Mouse (Mus musculus) T-helper 17 cell (primary cell): Measurements from ENCODE around the gene Tmem88.

Experiments used
- in situ Hi-C, 2 experiments: fragments of 300-600 bp; cut with MboI, MseI; formaldehyde crosslinking; loops; 1 replicate in 1 of 2; 2 replicates in 1 of 2; pipeline ENCODE4 v1.15.1; 2025; ENCODE audit warnings: high pct_unique_total_duplicates in 2 of 2

Tmem88 gene

DNA sequence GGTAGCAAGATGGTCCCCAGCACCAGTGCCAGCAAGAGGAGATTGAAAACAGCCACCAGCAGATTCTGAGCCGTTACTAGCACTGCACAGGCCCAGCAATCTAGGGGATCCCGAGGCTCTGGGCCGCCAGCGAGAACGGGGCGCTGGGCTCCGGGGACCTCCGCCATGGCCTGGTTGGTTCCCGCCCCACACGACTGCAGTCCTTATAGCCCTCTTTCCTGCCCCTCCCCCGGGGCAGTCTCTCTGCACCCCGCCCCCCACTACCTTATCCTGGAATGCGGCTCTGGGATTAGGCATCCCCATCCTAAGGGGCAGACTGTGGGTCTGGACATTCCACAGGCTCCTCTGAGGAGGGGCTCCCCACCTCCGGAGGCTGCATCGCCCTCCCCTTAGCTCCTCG lies at the start of gene Tmem88:
Gene Tmem88 (minus strand): TSS at position 176 of the 400 bp plus-strand sequence.
- in situ Hi-C loops: loop anchor here in 1 of 2 experiments (5.0 kb wide), 1 partner anchor 34 kb away; no protein-coding TSS in a partner anchor

DNA sequence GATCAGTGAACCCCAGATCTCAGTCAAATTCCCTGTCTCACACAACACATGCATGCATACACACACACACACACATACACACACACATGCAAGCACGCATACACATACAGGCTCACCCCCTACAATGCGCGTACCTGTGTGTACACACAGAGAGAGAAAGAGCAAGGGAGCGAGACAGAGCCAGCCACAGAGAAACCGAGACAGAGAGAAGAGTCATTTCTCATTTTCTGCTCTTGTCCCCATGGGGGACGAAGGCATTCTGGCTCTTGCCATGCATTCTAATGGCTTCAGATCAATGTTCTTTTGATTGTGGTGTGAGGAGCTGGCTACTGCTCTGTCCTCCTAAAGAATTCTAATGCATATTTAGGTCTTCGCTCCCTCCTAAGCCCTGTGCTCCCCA lies 49.3 kb upstream of the Tmem88 start:
- in situ Hi-C loops: loop anchor here (5.0 to 10.0 kb wide), 2 partner anchors 50 to 738 kb away; no protein-coding TSS in a partner anchor

DNA sequence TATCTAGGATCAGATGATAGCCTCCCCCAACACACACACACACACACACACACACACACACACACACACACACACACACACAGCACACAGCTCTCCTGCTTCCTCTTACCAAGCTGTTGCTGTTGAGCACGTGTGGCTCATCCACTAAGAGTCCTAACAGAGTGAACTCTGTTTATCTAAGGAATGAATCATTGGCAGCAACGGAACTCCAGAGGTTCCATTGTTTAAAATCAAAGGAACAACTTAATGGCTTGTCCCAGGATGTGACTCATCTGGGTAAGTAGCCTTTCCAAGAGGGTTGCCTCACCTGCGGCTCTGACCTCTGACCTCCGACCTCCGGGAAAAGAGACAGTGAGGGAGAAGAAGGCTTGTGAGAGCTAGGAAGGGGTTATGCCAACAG lies 45.3 kb upstream of the Tmem88 start:
- in situ Hi-C loops: loop anchor here in 1 of 2 experiments (10.0 kb wide), 1 partner anchor 741 kb away; no protein-coding TSS in a partner anchor

DNA sequence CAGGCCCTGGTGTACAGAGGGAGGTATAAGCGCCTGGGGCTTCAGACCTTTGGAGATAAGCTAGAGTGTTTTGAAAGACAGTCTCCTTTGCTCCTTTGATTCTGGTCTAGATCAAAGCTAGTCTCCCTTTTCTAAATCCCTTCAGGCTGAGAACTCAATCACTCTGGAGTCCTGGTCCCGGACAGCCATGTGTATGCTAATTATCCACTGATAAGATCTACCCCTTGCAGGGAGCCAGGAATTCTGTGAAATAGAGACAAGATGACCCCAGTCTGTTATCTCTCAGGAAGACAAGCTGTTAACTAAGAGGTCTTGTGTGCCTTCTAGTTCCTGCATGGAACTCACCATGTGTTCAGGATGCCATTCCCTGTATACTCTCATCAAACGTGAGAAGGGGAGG lies 39.3 kb upstream of the Tmem88 start:
- in situ Hi-C loops: loop anchor here (5.0 to 10.0 kb wide), 3 partner anchors 35 to 85 kb away; no protein-coding TSS in a partner anchor

DNA sequence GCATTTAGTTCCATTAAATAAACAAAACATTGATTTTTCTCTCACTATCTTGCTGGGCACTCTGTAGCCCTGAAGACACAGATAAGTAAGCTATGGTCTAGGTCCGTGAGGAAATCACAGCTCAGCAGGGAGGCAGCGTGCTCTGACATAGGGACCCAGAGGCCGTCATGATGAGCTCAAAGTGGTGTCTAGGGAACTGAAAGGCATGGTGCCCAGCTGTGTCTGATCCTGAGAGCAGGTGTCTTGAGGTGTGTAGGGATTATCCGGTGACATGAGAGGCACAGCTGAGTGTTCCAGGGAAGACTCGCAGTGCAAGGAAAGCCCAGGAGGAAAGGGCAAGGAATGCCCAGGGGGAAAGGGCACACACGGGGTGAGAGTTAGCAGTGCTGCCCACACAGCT lies 35.2 kb upstream of the Tmem88 start:
- in situ Hi-C loops: loop anchor here (5.0 to 10.0 kb wide), 3 partner anchors 36 to 176 kb away; partner anchors contain the start of genes Cyb5d1 (in 1 of the 2), Naa38 (in 1 of the 2) and Tmem88 (in 1 of the 2)

DNA sequence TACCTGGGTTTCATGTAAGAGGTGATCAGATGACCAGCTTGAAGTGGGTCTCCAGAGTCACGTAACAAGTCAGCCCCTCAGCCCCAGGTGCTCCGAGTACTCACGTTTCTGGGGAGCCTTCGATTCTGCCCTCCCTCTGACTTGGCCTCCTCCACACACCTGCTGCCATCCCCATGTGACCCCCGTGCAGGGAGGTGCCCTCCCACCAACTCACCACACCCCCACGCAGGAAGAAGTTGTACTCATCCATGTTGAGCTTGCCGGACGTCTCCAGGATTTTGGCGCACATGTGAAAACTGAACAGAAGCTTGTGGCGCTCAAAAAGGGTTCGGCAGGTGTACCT lies 34.6 kb upstream of the Tmem88 start:
- in situ Hi-C loops: loop anchor here (5.0 to 10.0 kb wide), 3 partner anchors 35 to 175 kb away; partner anchors contain the start of genes Cyb5d1 (in 1 of the 2), Naa38 (in 1 of the 2) and Tmem88 (in 1 of the 2)

DNA sequence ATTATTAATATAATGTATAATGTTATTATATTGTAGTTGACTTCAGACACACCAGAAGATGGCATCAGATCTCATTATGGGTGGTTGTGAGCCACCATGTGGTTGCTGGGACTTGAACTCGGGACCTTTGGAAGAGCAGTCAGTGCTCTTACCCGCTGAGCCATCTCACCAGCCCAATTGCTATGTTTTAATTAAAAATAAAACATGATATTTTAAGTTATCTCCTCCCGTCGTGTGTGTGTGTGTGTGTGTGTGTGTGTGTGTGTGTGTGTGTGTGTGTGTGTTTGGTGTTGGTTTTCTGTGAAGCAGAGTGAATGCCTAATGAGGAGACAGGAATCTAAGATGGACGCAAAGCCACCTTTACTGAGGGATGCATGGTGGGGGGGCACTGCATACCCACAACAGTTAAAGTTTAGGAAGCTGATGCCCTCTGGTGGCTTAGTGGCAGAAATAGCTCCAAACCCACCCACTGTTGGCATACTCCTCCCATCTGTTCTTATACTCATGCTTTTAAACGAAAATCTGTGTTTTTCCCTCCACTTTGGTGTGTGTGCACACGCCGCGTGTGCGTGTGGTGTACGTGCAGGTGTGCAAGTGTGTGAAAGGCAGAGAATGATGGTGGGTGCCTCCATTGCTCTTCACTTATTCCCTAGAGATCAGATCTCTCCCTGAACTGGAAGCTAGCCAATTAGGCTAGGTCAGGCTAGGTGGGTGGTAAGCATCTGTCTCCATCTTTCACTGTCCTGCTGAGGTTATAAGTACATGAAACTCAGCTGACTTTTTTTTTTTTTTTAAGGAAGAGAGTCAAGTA lies 34.0 kb upstream of the Tmem88 start:
- in situ Hi-C loops: loop anchor here (5.0 to 10.0 kb wide), 3 partner anchors 35 to 175 kb away; partner anchors contain the start of genes Cyb5d1 (in 1 of the 2), Naa38 (in 1 of the 2) and Tmem88 (in 1 of the 2)

DNA sequence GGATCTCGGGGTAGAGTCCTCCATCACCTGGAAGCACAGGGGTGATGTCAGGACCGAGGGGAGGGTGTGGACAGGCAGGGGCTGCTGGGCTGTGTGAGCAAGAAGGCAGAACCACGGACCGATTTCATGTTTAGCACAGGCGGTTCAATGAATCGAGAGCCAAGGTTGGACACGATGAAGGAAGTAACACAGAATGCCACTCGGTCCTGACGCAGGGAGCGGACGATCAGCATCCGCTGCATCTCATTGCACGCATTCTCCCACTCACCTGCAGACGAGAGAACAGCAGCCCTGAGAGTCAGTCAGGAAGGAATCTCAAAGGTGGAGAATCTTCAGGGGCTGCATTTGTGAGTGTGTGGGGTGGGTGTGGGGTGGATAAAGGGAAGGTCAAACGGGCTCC lies 32.6 kb upstream of the Tmem88 start:
- in situ Hi-C loops: loop anchor here (5.0 to 10.0 kb wide), 3 partner anchors 33 to 173 kb away; partner anchors contain the start of genes Cyb5d1 (in 1 of the 2), Naa38 (in 1 of the 2) and Tmem88 (in 1 of the 2)

DNA sequence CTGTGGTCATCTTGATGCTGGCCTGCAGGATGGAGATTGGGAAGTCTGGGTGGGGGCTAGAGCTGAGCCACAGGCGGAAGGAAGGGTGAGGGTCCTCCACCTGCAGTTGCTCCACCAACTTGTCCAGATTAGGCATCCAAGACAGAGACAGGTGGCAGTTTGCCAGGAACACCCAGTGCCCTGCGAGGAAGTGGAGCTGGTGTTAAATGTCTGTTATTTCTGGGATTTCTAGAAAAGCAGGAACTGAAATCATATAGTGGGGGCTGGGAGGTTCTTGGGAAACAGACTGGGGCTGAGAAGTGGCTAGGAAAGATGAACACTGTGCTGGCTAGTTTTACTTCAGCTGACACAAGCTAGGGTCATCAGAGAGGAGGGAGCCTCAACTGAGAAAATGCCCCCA lies 31.3 kb upstream of the Tmem88 start:
- in situ Hi-C loops: no loop called here

DNA sequence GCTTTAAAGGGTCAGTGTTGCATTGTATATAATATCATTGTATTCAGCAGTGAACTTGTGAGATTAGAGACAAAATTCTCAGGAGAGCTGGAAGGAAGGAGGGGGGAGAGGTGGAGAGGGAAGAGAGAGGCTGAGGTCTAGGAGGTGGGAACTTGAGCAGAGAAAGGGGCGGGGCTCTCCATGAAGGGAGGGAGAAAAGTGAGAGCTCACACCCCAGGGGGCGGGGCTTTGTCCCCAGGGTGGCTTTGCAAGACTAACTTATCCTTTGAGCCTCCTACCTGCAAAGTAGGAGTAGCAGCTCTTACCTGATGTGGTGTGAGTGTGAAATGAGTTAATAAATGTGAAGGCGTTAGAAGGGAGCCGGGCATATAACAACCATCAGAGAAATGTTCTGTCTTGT lies 30.7 kb upstream of the Tmem88 start:
- in situ Hi-C loops: no loop called here

DNA sequence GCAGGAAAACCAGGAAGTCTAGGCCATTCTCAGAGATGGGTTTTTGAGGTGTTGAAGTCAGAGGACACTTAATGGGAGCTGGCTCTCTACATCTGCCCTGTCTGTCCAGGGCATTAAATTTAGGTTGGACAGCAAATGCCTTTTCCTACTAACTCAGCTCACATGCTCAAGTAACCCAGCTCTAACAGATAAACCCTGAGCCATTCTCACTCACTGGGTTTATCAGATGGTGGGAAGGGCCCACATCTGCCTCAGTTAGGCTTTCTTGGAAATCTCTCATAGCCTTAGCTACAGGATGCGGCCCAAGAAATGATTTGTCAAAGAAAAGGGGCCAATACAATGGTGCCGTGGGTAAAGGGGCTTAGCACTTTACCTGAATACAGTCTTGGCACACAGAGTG lies 28.2 kb upstream of the Tmem88 start:
- in situ Hi-C loops: no loop called here

DNA sequence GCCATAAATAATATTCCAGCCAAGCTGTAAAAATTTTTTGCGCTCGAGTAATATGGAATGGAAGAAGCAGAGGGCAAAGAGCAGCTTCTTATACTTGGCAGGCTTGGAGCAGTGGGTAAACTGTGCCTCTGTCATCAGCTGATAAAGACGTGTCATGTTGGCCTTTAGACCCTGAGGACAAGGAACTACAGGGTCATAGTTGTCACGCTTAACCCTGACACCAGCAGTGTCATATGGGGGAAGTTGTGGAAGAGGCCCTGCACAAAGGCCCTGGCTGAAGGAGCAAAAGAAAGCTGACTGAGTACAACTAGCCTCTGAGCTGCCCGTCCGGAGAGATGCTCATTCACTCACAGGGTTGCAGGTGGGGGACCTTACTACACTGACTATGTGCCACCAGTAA lies 25.9 kb upstream of the Tmem88 start:
- in situ Hi-C loops: no loop called here

DNA sequence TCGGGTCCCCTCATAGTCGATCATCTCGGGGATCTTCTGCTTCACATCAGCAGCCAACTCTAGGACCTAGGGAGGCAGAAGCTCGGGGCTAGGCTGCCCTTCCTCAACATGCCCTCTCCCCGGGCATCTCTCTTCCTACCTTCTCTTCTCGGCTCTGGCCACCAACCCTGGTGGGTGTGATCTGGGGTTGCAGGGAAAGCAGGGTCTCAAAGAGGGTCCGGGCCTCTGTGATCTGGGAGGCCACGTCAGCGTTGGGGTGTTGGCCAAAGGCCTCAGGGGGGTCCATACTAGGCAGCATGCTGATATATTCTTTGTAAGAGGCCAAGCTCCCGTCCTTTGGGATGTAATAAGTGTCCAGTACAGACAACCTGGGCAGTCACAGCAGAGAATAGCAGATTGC lies 24.8 kb upstream of the Tmem88 start:
- in situ Hi-C loops: no loop called here

DNA sequence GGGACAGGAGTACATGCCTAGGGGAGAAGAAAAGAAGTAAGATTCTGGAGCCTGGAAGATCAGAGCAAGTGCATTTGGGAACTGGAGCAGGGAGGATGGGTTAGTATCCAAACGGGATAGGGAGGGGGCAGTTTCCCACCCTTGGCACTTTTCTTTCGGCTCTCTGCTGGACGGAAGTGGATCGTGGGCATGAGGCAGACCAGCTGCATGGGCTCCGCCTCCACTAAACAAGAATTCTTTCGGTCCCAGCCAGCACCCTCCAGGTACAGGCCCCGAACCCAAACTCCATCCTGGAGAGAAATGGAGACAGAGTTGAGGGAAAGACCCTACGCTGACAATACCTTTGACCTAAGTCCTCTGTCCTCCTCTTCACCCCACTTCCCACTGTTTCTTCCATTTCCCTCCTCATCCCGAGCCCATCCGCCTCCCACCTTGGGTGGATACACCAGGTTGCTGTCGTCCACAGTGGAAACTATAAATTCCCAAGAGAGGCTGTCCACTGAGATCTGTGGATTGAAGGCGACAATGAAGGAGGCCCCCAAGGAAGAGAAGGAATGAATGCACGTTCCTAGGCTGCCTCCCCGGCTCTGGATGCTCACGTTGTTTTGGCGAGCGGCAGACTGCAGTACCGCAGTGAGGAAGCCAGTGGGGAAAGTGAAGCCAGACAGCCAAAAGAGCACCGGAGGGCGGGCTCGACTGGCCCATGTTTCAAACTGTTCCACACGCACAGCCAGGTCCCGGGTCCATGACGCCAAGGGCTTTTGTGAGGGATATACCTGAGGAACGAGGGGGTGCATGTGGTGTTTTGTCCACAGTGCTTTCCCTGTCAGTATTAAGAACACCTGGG lies 23.3 kb upstream of the Tmem88 start:
- in situ Hi-C loops: no loop called here

DNA sequence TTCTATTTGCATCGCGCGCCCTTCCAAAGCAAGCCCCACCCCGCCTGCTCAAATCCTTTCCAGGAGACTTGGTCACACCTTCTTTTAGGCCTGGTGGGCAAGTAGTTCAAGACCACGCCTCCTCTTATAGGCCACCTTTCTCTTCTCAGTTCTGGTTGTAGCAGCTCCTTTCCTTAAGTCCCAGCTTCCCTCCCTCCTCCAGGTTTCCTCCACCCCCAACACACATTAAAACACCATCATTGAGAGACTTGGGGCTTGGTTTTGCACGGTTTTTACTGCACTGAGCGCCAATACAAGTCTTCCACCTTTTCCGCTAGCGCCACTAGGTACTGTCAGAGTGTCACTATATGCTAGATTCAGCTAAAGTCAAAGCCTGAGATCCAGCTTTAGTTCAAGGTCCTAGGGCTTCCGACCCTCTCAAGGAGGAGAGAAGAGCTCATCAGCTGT lies 22.5 kb upstream of the Tmem88 start:
- in situ Hi-C loops: no loop called here

DNA sequence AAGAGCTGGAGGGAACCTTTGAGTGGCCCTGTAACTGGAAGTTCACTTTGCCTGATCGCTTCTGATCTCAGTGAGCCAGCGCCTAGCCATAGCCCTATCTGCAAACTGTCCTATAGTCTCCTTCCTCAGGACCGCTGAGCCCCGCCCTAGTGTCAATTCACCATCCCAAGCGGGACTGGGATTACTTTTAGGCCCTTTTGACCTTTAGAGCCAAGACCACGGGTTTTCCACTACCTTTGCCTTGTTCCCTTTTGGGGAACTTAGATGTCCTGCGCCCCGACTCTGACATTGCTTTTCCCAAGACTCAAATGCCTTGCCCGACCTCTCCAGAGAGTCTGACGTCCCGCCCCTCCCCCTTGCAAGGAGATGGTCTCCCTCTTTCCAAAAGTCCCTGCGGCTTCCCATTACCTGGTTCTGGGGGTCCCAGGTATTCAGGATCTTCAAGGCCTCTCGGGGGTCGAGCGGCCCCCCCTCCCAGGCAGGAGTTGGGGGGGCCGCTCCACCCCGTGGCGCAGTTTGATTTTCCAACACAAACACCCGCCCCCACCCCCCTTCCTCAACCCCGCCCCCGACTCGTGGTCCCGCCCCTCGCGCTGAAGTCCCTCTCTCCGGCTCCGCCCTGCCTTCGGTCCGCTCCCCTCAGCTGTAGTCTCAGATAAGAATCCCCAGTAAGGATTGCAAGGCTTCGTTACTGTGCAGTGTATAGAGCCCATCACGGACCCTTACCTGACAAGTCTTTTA lies 21.9 kb upstream of the Tmem88 start:
- in situ Hi-C loops: loop anchor here in 1 of 2 experiments (10.0 kb wide), 2 partner anchors 325 to 575 kb away; partner anchors contain the start of genes Gabarap, Per1 and Phf23

DNA sequence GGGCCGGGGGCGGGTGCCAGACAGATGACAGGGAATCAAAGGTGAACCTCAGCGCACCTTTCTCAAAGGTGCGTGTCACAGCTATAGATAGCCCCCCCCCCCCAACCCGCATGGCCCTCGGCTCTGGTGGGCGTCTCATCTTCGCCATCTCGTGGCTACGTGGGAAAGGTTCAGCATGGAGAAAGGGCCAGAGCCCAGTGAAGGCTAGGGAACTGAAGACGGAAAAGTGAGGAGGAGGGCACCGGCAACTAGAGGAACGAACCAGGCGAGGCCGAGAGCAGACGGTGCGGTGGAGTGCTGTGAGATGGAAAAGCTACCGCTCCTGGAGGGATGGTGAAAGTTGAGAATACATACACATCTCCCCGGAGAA lies 21.4 kb upstream of the Tmem88 start:
- in situ Hi-C loops: loop anchor here in 1 of 2 experiments (10.0 kb wide), 2 partner anchors 325 to 575 kb away; partner anchors contain the start of genes Gabarap, Per1 and Phf23

DNA sequence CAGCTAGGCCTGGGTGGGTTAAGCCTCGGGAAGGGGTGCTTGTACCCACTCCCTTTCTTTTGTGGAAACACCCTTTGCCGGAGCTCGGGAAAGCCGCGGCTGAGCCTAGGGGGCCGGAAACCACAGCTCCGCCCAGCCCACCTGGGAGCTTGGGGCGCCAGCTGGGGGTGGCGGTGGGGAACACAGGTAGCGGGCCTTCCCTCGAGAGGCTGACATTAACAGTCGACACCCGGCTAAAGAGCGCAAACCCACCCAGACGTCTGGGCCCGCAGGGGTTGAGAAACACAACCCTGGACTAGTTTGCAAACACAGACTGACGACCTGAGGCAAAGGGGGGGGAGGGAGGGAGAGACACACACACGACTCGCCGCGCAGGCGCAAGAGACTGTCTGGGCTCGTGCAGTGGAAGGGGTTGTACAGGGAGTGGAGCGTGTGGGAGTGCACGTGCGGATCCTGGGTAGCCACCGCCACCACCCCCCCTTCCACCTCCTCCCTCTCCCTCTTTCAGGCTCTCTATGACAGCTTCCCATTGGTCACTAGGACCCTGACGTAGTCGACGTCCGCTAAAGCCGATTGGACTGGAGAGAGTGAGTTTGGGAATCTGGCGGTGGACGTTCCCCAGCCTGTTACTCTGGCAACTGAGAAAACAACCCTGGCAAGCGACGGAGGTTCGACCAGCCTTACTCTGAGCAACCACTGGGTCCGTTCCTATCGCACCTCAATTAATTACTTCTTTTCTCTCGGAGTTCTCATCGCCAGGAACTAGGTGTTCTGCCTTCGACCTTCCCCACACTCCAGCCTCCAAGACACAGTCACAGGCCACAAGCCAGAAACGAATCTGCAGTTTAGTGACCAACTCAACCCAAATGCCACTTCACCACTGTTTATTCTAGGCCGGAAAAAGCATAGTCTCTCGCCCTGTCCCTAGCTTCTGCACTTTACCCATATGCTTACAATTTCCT lies 20.7 kb upstream of the Tmem88 start:
- in situ Hi-C loops: loop anchor here in 1 of 2 experiments (10.0 kb wide), 2 partner anchors 324 to 576 kb away; partner anchors contain the start of genes Gabarap, Per1 and Phf23
